Mouse (Mus musculus) brain, embryonic 14.5 days (tissue): ENCODE measurements at regions not wholly inside any gene's neighbourhood (a gene's known extent, or its start where the extent isn't known, plus 50 kb on each side); places are given as distances from the start of the nearest gene placed in this dataset.

ENCODE experiments used
- CTCF ChIP-seq: fragments of 200-500 bp; IDR thresholded peaks from 2 replicates; pipeline ENCODE4 v1.5.1; 2012; ENCODE audit warnings: inconsistent platforms, mild to moderate bottlenecking, moderate library complexity, borderline replicate concordance; ENCODE audit not compliant: insufficient read depth, insufficient read length; ENCODE audit errors: extremely low read depth
- POLR2A ChIP-seq: fragments of 200-500 bp; IDR thresholded peaks from 2 replicates; pipeline ENCODE4 v1.6.1; 2012; ENCODE audit warnings: mild to moderate bottlenecking, inconsistent platforms, borderline replicate concordance; ENCODE audit not compliant: poor library complexity, insufficient read depth, insufficient read length, severe bottlenecking; ENCODE audit errors: extremely low read depth

DNA sequence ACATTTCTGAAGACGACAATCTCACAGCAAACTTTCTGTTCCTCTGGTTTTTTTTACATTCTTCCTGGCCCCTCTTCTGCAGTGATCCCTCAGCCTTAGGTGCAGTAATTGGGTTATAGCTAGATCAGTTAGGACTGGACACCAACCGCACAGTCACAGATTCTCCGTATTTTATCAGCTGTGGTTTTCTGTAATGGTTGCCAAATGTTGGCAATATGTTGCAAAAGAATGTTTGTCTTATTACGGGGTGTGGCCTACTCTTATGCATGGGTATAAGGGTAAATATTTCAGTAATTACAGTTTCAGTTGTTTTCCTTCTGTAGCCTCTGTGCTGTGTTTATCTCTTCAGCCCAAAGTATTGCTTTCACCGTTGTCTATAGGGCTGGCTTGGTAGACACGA is 133.2 kb upstream of the Tsc22d2 start:
- no peak for TF ChIP-seq CTCF
- TF ChIP-seq POLR2A: no peak
